Mouse (Mus musculus) liver, postnatal 0 days (tissue): ENCODE measurements at regions not wholly inside any gene's neighbourhood (a gene's known extent, or its start where the extent isn't known, plus 50 kb on each side); places are given as distances from the start of the nearest gene placed in this dataset.

Experiments
- ATAC-seq: fragments of 200-750 bp; cut with Nextera tagmentation; 2 replicates; pipeline ENCODE4 v1.8.0; 2017; ENCODE audit warnings: mild to moderate bottlenecking, moderate library complexity
- DNase-seq: peaks from one replicate; pipeline ENCODE4 v3.0.0-alpha.2; 2016
- H3K27ac ChIP-seq: fragments of 300-500 bp; sonication (generic); 2 replicates; pipeline ENCODE4 v1.5.1; 2014; ENCODE audit warnings: antibody characterized with exemption, moderate library complexity, mild to moderate bottlenecking, low read depth
- H3K27me3 ChIP-seq: fragments of 300-500 bp; sonication (generic); 2 replicates; pipeline ENCODE4 v1.6.1; 2014; ENCODE audit warnings: low read length, control low read depth, mixed read lengths; ENCODE audit not compliant: insufficient read depth
- H3K36me3 ChIP-seq: fragments of 300-500 bp; sonication (generic); replicated peaks from 2 replicates; pipeline ENCODE4 v1.6.1; 2014; ENCODE audit warnings: mild to moderate bottlenecking, control low read depth, low read length, moderate library complexity, mixed read lengths; ENCODE audit not compliant: insufficient read depth
- H3K4me1 ChIP-seq: fragments of 300-500 bp; sonication (generic); 2 replicates; pipeline ENCODE4 v1.6.1; 2014; ENCODE audit warnings: antibody characterized with exemption, mild to moderate bottlenecking, control low read depth; ENCODE audit not compliant: insufficient read depth
- H3K4me2 ChIP-seq: fragments of 300-500 bp; sonication (generic); 2 replicates; pipeline ENCODE4 v1.6.1; 2014; ENCODE audit warnings: low read depth, mild to moderate bottlenecking, low read length, moderate library complexity, mixed read lengths
- H3K4me3 ChIP-seq: fragments of 300-500 bp; sonication (generic); 2 replicates; pipeline ENCODE4 v1.5.1; 2014; ENCODE audit warnings: low read depth, low read length
- H3K9ac ChIP-seq: fragments of 300-500 bp; sonication (generic); replicated peaks from 2 replicates; pipeline ENCODE4 v1.6.1; 2014; ENCODE audit warnings: mild to moderate bottlenecking, moderate library complexity
- H3K9me3 ChIP-seq: fragments of 300-500 bp; sonication (generic); 2 replicates; pipeline ENCODE4 v1.6.1; 2016; ENCODE audit warnings: mild to moderate bottlenecking, control low read depth, low read length, mixed read lengths
- CTCF ChIP-seq: sonication (generic); IDR thresholded peaks from 2 replicates; pipeline ENCODE4 v1.5.1; 2016; ENCODE audit warnings: antibody characterized with exemption, low read depth
- EP300 ChIP-seq: IDR thresholded peaks from 2 replicates; pipeline ENCODE4 v1.6.1; 2016; ENCODE audit warnings: antibody characterized with exemption, low read depth, mild to moderate bottlenecking
- WGBS: fragments of 180-500 bp; shearing (Covaris S2); extraction: QIAGEN DNeasy Blood & Tissue Kit; methylation state at CpG from one replicate; pipeline ENCODE4 v1.1.7; 2014; ENCODE audit not compliant: insufficient replicate concordance; 5-methylcytosine and 5-hydroxymethylcytosine counted together

GRCm38 (mm10) chr4:81825966-81826365 lies 383.4 kb upstream of the Mpdz start:
- Histone ChIP-seq H3K36me3 (no peaks in the 10 kb centered on the region), H3K27ac (no peak overlapping the region), H3K9ac (no peak overlapping the region), H3K9me3 (no peaks in the 10 kb centered on the region), H3K4me1 (no peaks in the 10 kb centered on the region), H3K4me3 (no peak overlapping the region), H3K27me3 (no peaks in the 10 kb centered on the region), H3K4me2 (no peak overlapping the region)
- TF ChIP-seq CTCF: no peak
- no peak for TF ChIP-seq EP300
- DNase-seq: no peak
- ATAC-seq: no peak

- no peak for ATAC-seq
- Histone ChIP-seq H3K4me3 (no peak overlapping the region), H3K27me3 (no peaks in the 10 kb centered on the region), H3K27ac (no peak overlapping the region), H3K4me1 (no peaks in the 10 kb centered on the region), H3K36me3 (no peaks in the 10 kb centered on the region), H3K4me2 (no peak overlapping the region), H3K9me3 (no peaks in the 10 kb centered on the region), H3K9ac (no peak overlapping the region)
- TF ChIP-seq EP300: no peak
- 44% methylated on average over 3 of the region's 3 CpGs for WGBS
- no peak for DNase-seq
Observed at GRCm38 (mm10) chr4:81823566-81823965, 381.0 kb upstream of the Mpdz start.

- H3K4me1 ChIP-seq: no peaks in the 10 kb centered on the region
- H3K4me2 ChIP-seq: no peak overlapping the region
- 60% methylated on average over 2 of the region's 2 CpGs for WGBS
- ATAC-seq (peak; percentile 58), DNase-seq (no peak)
- H3K9me3 ChIP-seq: no peaks in the 10 kb centered on the region
- H3K27me3 ChIP-seq: no peaks in the 10 kb centered on the region
- H3K4me3 ChIP-seq: no peak overlapping the region
- no peak overlapping the region for H3K9ac ChIP-seq
- no peaks in the 10 kb centered on the region for H3K36me3 ChIP-seq
- no peak overlapping the region for H3K27ac ChIP-seq
- TF ChIP-seq EP300: no peak
Observed at GRCm38 (mm10) chr4:81789274-81789673, 346.7 kb upstream of the Mpdz start.

- DNase-seq: no peak
- Histone ChIP-seq H3K9me3 (no peaks in the 10 kb centered on the region), H3K4me3 (no peak overlapping the region), H3K4me1 (no peaks in the 10 kb centered on the region), H3K4me2 (no peak overlapping the region), H3K27me3 (no peaks in the 10 kb centered on the region), H3K9ac (no peak overlapping the region), H3K36me3 (no peaks in the 10 kb centered on the region), H3K27ac (no peak overlapping the region)
- no peak for TF ChIP-seq CTCF
- TF ChIP-seq EP300: no peak
- ATAC-seq: no peak
- WGBS: 69% methylated on average over 8 of the region's 8 CpGs
Observed at GRCm38 (mm10) chr4:81788636-81789035, 346.0 kb upstream of the Mpdz start.

GRCm38 (mm10) chr4:81781971-81782370 lies 339.4 kb upstream of the Mpdz start:
- Histone ChIP-seq H3K4me1 (no peaks in the 10 kb centered on the region), H3K27ac (no peak overlapping the region), H3K4me2 (no peak overlapping the region), H3K36me3 (no peaks in the 10 kb centered on the region), H3K9me3 (no peaks in the 10 kb centered on the region), H3K4me3 (no peak overlapping the region), H3K27me3 (no peaks in the 10 kb centered on the region), H3K9ac (no peak overlapping the region)
- 64% methylated on average over 1 of the region's 1 CpGs for WGBS
- no peak for ATAC-seq
- TF ChIP-seq CTCF (no peak), EP300 (no peak)
- no peak for DNase-seq

GRCm38 (mm10) chr4:81766705-81767104 lies 324.1 kb upstream of the Mpdz start:
- Histone ChIP-seq H3K9me3 (no peaks in the 10 kb centered on the region), H3K4me1 (no peaks in the 10 kb centered on the region), H3K36me3 (no peaks in the 10 kb centered on the region), H3K9ac (no peak overlapping the region), H3K27me3 (no peaks in the 10 kb centered on the region), H3K27ac (no peak overlapping the region), H3K4me3 (no peak overlapping the region), H3K4me2 (no peak overlapping the region)
- no peak for TF ChIP-seq CTCF
- no peak for TF ChIP-seq EP300
- no peak for ATAC-seq
- 52% methylated on average over 5 of the region's 5 CpGs for WGBS
- no peak for DNase-seq
